Mouse (Mus musculus) intestine, postnatal 0 days (tissue): ENCODE results near the gene Snx8. TPM values are rescaled to one million over a fixed set of nuclear protein-coding genes. Genes with fewer than 3 reads are reported as not detected.

Experiments used
- ATAC-seq: fragments of 200-750 bp; cut with Nextera tagmentation; 2 replicates; pipeline ENCODE4 v1.8.0; 2017; ENCODE audit warnings: mild to moderate bottlenecking, moderate TSS enrichment, moderate library complexity
- H3K27ac ChIP-seq: fragments of 300-500 bp; sonication (generic); 2 replicates; pipeline ENCODE4 v1.5.1; 2014; ENCODE audit warnings: mild to moderate bottlenecking, low read depth, low read length, moderate library complexity
- H3K27me3 ChIP-seq: fragments of 300-500 bp; sonication (generic); replicated peaks from 2 replicates; pipeline ENCODE4 v1.6.1; 2014; ENCODE audit warnings: low read length, mixed read lengths; ENCODE audit not compliant: control insufficient read depth, insufficient read depth
- H3K36me3 ChIP-seq: fragments of 300-500 bp; sonication (generic); 2 replicates; pipeline ENCODE4 v1.6.1; 2014; ENCODE audit warnings: mild to moderate bottlenecking, moderate library complexity; ENCODE audit not compliant: control insufficient read depth, insufficient read depth
- H3K4me1 ChIP-seq: fragments of 300-500 bp; sonication (generic); replicated peaks from 2 replicates; pipeline ENCODE4 v1.6.1; 2014; ENCODE audit warnings: antibody characterized with exemption, low read length, mixed read lengths; ENCODE audit not compliant: control insufficient read depth, insufficient read depth
- H3K4me2 ChIP-seq: fragments of 300-500 bp; sonication (generic); replicated peaks from 2 replicates; pipeline ENCODE4 v1.6.1; 2014; ENCODE audit warnings: low read depth, mild to moderate bottlenecking, moderate library complexity
- H3K4me3 ChIP-seq: fragments of 300-500 bp; sonication (generic); 2 replicates; pipeline ENCODE4 v1.5.1; 2014; ENCODE audit warnings: low read depth, low read length
- H3K9ac ChIP-seq: fragments of 300-500 bp; sonication (generic); 2 replicates; pipeline ENCODE4 v1.6.1; 2014; ENCODE audit warnings: mild to moderate bottlenecking, low read depth, low read length
- H3K9me3 ChIP-seq: fragments of 300-500 bp; sonication (generic); 2 replicates; pipeline ENCODE4 v1.6.1; 2016; ENCODE audit warnings: mixed run types; ENCODE audit not compliant: control insufficient read depth
- CTCF ChIP-seq: sonication (generic); IDR thresholded peaks from 2 replicates; pipeline ENCODE4 v1.5.1; 2016; ENCODE audit warnings: low read depth, mild to moderate bottlenecking, control low read depth, antibody characterized with exemption, moderate library complexity
- WGBS: fragments of 180-500 bp; shearing (Covaris S2); extraction: QIAGEN DNeasy Blood & Tissue Kit; methylation state at CpG from one replicate; pipeline ENCODE4 v1.1.7; 2014; 5-methylcytosine and 5-hydroxymethylcytosine counted together
- polyA plus RNA-seq: library from polyadenylated mRNA; unstranded; fragments of >200 nt; fragmentation: Nextera tagmentation; extraction: Ambion mirVana; gene quantifications from 2 replicates; pipeline ENCODE4 v1.2.1, GENCODE M21; 2015

Gene Snx8
- polyA plus RNA-seq, 1 experiment from 2014 or later, result 67.5 TPM

DNA sequence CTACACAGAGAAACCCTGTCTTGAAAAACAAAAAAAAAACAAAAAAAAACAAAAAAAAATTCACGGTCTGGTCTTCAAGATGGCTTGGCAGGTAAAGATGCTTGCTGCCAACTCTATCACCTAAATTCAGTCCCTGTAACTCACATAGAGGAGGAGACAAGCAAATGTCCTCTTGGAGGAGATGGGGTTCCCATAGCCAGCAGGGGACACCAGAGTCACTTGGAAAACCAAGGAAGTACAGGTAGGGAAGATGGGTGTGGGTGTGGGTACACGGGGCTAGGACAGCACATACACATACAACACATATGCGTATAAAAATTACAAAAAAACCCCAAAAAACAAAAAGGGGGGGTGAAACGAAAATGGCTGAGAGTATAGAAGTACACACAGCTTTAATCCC lies 46.2 kb downstream of the Snx8 start:
- Histone ChIP-seq H3K9ac (no peak overlapping the region), H3K36me3 (peaks cover 64% of the 10 kb centered on the region), H3K27ac (no peak overlapping the region), H3K9me3 (no peaks in the 10 kb centered on the region), H3K27me3 (no peaks in the 10 kb centered on the region), H3K4me3 (no peak overlapping the region), H3K4me2 (no peak overlapping the region), H3K4me1 (no peaks in the 10 kb centered on the region)
- peak; percentile 60 for TF ChIP-seq CTCF
- WGBS, result 80% methylated on average over 4 of the region's 4 CpGs
- no peak for ATAC-seq

DNA sequence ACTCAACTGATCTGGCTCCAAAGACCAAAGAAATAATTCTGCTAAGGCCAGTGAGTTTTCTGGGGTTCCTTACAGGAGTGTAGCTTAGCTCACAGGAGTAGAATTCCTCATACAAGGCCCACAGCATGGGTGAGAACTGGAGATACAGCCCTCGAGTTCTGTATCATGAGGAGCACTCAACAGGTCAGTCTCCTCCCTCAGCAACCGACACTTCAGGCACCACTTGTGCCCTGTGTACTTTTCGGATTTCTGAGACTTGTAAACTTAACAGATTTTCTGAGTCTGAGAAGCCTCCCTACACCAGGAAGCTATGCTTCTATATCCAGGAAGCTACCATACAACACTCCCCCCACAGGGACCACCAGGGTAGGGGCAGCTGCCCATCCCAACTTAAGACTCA lies 49.2 kb downstream of the Snx8 start:
- Histone ChIP-seq H3K27ac (no peak overlapping the region), H3K36me3 (peaks cover 56% of the 10 kb centered on the region), H3K9me3 (no peaks in the 10 kb centered on the region), H3K4me3 (no peak overlapping the region), H3K9ac (no peak overlapping the region), H3K27me3 (no peaks in the 10 kb centered on the region), H3K4me1 (no peaks in the 10 kb centered on the region), H3K4me2 (no peak overlapping the region)
- WGBS, result 80% methylated on average over 3 of the region's 3 CpGs
- no peak for TF ChIP-seq CTCF
- no peak for ATAC-seq

DNA sequence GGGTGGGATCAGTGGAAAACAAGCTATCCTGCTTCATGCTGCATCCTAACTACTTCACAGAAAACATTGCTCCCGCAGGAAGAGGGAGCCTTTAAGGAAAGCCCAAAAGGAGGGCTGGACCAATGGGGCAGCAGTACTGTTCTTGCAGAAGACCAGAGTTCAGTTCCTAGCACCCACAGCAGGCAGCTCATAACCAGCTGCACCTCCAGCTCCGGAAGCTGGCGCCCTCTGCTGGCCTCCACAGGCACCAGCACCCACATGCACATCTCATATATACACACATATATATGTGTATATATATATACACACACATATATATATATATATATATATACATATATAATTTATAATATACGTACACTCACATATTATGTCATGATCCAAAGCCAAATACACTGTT lies 50.3 kb downstream of the Snx8 start:
- no peak overlapping the region for H3K4me3 ChIP-seq
- H3K36me3 ChIP-seq, result peaks cover 47% of the 10 kb centered on the region
- peak; percentile 46 for TF ChIP-seq CTCF
- 96% methylated on average over 4 of the region's 4 CpGs for WGBS
- no peaks in the 10 kb centered on the region for H3K27me3 ChIP-seq
- H3K4me2 ChIP-seq, result no peak overlapping the region
- no peak overlapping the region for H3K9ac ChIP-seq
- no peaks in the 10 kb centered on the region for H3K9me3 ChIP-seq
- H3K4me1 ChIP-seq, result no peaks in the 10 kb centered on the region
- no peak overlapping the region for H3K27ac ChIP-seq
- ATAC-seq, result no peak

DNA sequence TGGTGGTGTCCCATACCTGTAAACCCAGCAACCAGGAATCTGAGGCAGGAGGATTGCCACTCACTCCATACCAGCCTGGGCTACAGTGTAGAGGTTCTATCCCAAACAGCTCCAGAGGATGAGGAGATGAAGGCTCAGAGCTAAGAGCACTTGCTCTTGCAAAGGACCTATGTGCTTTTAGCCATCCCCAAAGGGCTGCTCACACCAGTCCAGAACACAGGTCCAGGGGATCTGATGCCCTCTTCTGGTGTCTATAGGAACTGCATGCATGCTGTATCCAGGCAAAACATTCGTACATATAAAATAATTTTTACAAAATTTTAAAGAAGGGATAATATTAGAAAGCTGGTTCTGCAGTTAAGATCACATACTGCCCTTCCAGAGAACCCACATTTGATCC lies 52.4 kb downstream of the Snx8 start:
- Histone ChIP-seq H3K36me3 (peaks cover 41% of the 10 kb centered on the region), H3K9ac (no peak overlapping the region), H3K4me3 (no peak overlapping the region), H3K9me3 (no peaks in the 10 kb centered on the region), H3K4me2 (no peak overlapping the region), H3K27ac (no peak overlapping the region), H3K4me1 (no peaks in the 10 kb centered on the region), H3K27me3 (no peaks in the 10 kb centered on the region)
- no peak for ATAC-seq
- 67% methylated on average over 1 of the region's 1 CpGs for WGBS
- peak; percentile 81 for TF ChIP-seq CTCF

DNA sequence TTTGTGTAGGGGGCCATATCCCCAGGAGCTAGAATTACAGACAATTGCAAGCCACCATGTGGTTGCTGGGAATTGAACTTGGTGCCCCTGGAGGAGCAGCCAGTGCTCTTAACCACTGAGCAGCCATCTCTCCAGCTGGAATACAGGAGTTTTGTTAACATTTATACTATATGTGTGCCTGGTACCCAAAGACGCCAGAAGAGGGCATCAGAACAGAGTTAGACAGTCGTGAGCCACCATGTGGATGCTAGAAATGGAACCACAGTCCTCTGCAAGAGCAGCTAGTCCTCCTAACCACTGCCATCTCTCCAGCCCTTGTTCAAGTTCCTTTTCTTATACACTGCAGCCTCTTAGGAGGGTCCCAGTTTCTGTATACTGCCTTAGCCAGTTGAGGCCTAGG lies 55.4 kb downstream of the Snx8 start:
- peaks cover 20% of the 10 kb centered on the region for H3K36me3 ChIP-seq
- no peak overlapping the region for H3K4me3 ChIP-seq
- no peak overlapping the region for H3K9ac ChIP-seq
- no peaks in the 10 kb centered on the region for H3K27me3 ChIP-seq
- no peak for ATAC-seq
- H3K4me1 ChIP-seq, result 0 out of 2 replicates have a peak, but pooled peaks cover 4% of the 10 kb centered on the region
- H3K9me3 ChIP-seq, result no peaks in the 10 kb centered on the region
- H3K27ac ChIP-seq, result no peak overlapping the region
- no peak overlapping the region for H3K4me2 ChIP-seq
- 38% methylated on average over 2 of the region's 2 CpGs for WGBS
- peak; percentile 60 for TF ChIP-seq CTCF

DNA sequence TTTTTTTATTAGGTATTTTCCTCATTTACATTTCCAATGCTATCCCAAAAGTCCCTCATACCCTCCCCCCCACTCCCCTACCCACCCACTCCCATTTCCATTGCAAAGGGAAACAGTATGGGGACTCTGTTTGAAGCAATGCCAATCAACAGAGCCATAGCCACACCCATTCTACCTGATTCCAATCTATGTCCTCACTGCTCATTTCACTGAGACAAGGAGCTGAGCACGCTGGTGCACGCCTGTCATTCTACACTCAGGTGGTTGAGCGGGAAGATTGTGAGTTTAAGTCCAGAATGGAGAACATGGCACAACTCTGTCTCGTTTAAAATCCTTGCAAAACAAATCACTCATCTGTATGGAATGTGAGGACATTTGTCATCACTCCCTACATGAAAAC lies 56.5 kb downstream of the Snx8 start:
- H3K36me3 ChIP-seq, result peaks cover 19% of the 10 kb centered on the region; the same call in 1 of the 2 replicates
- 0 out of 2 replicates have a peak, but pooled peaks cover 4% of the 10 kb centered on the region for H3K4me1 ChIP-seq
- H3K27me3 ChIP-seq, result no peaks in the 10 kb centered on the region
- H3K27ac ChIP-seq, result peak overlapping the region; percentile 73; the same call in 1 of the 2 replicates
- H3K9me3 ChIP-seq, result no peaks in the 10 kb centered on the region
- TF ChIP-seq CTCF, result no peak
- 42% methylated on average over 4 of the region's 4 CpGs for WGBS
- ATAC-seq, result peak; percentile 44; the same call in 1 of the 2 replicates
- H3K4me2 ChIP-seq, result peak overlapping the region; percentile 91
- no peak overlapping the region for H3K4me3 ChIP-seq
- no peak overlapping the region for H3K9ac ChIP-seq
